In the genomic region with DNA sequence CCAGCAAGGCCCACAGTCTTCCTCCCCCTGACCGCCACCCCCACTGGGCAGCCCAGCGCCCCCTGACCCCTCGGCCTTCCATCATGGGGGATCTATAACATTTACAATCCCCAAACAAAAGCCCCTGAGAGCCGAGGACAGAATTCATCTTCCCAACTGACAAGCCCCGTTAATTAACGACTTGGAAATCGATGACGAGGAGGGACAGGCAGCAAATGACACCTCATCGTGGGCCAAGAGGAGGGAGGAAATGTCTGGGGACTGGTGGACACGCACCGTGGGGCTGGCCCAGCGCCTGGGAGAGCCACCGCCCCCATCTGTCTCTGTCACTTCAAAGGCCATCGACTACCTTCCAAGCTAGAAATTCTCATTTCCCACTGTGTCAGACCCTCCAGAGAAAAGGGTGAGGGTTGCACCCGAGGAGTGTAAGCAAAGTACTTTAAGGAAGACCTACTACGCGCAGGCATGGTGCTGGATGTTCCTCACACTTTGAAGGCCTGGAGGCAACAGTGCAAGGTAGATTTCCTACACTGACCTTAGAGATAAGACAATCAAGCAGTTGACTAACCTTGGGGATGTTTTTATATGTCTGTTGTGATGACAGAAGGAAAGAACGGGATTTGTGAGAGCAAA, we compare ENCODE assay signal across 27 mouse cellular contexts.
DNase-seq lines count a peak whose midpoint lies in the region; ATAC-seq and TF ChIP-seq lines count a peak whose summit lies in the region.
"Had no signal": no experiment of that assay in that cellular context is flagged by ENCODE, and none has a peak within 500 bp of the region (broad histone marks: within the 10 kb centered on the region; RNA-seq: fewer than 3 reads in every experiment).

No protein-coding gene starts in this region.

- intact Hi-C loops in left cerebral cortex, postnatal 4 days (cut with DNase I) = no loop called here
- intact Hi-C loops in left cerebral cortex, adult 2 months (cut with DNase I) = no loop called here

- DNase-seq in cerebellum, postnatal 14 days = peak; percentile 45 to 46
- DNase-seq in left cerebral cortex, postnatal 4 days = peak; percentile 27
- no peak for DNase-seq in left cerebral cortex, adult 2 months (ENCODE audit: extremely low spot score in 1 of 2, low spot score in 2 of 2)
- peak; percentile 32 for DNase-seq in embryo, embryonic 11 days
- no peak for DNase-seq in layer of hippocampus, adult 11-12 months (ENCODE audit: low spot score)
- DNase-seq: adrenal gland, adult 2 months; cerebellum, adult 8-10 months; gastrocnemius, adult 2 months; gastrocnemius, postnatal 36 days; heart, adult 18-20 months; heart, postnatal 36 days; kidney, adult 18-20 months; liver; lung, adult 2 months; lung, postnatal 10 days; thymus, adult 2 months; thymus, postnatal 36 days had no signal

- no peak for ATAC-seq in cerebellum, adult (ENCODE audit: insufficient number of reproducible peaks, low FRiP score, low TSS enrichment)
- ATAC-seq in erythroid progenitor cell, adult 5-6 weeks (replicated peaks; ENCODE audit: low FRiP score, poor library complexity, severe bottlenecking) = no peak
- ATAC-seq: forebrain, embryonic 15.5 days; midbrain, embryonic 15.5 days had no signal

- TF ChIP-seq CTCF in left cerebral cortex, adult 2 months (IDR thresholded peaks at IDR 0.05) = no peak

- H3K27ac ChIP-seq in left cerebral cortex, adult 2 months = no peak overlapping the region
- H3K27ac ChIP-seq: embryonic facial prominence, embryonic 12.5 days; forebrain, embryonic 10.5 days; forebrain, embryonic 15.5 days; gastrocnemius, adult 2 months; hindbrain, embryonic 15.5 days; liver, embryonic 14.5 days; macrophage; midbrain, embryonic 15.5 days; neural tube, embryonic 12.5 days had no signal

- no peak overlapping the region for H3K4me3 ChIP-seq in left cerebral cortex, adult 2 months
- H3K4me3 ChIP-seq: embryonic facial prominence, embryonic 12.5 days; forebrain, embryonic 10.5 days; forebrain, embryonic 15.5 days; gastrocnemius, adult 2 months; hindbrain, embryonic 15.5 days; midbrain, embryonic 15.5 days; neural tube, embryonic 12.5 days had no signal

Comparison
In these comparisons a context has a peak if more than half of its experiments do, and no peak if none do; other contexts are left out.
1. DNase-seq: peak in cerebellum, postnatal 14 days (2 of 2), left cerebral cortex, postnatal 4 days (single experiment) and embryo, embryonic 11 days (single experiment); none in left cerebral cortex, adult 2 months (0 of 2) and layer of hippocampus, adult 11-12 months (single experiment).